Mouse (Mus musculus) intestine, embryonic 16.5 days (tissue): Measurements from ENCODE around the gene H2-DMb1. TPM values are rescaled to one million over a fixed set of nuclear protein-coding genes. Genes with fewer than 3 reads are reported as not detected.

Experiments used
- ATAC-seq: fragments of 200-750 bp; cut with Nextera tagmentation; 2 replicates; pipeline ENCODE4 v1.8.0; 2017; ENCODE audit warnings: moderate TSS enrichment, moderate library complexity
- H3K27ac ChIP-seq: fragments of 300-500 bp; sonication (generic); 2 replicates; pipeline ENCODE4 v1.5.1; 2014; ENCODE audit warnings: mild to moderate bottlenecking, low read length
- H3K27me3 ChIP-seq: fragments of 300-500 bp; sonication (generic); replicated peaks from 2 replicates; pipeline ENCODE4 v1.6.1; 2014; ENCODE audit warnings: low read length, control low read depth, mixed read lengths; ENCODE audit not compliant: control insufficient read depth, insufficient read depth
- H3K36me3 ChIP-seq: fragments of 300-500 bp; sonication (generic); 2 replicates; pipeline ENCODE4 v1.6.1; 2014; ENCODE audit warnings: low read length, control low read depth; ENCODE audit not compliant: control insufficient read depth, insufficient read depth
- H3K4me1 ChIP-seq: fragments of 300-500 bp; sonication (generic); 2 replicates; pipeline ENCODE4 v1.6.1; 2014; ENCODE audit warnings: low read length, control low read depth, mixed read lengths; ENCODE audit not compliant: control insufficient read depth, insufficient read depth
- H3K4me2 ChIP-seq: fragments of 300-500 bp; sonication (generic); 2 replicates; pipeline ENCODE4 v1.6.1; 2014; ENCODE audit warnings: low read depth, low read length, control low read depth
- H3K4me3 ChIP-seq: fragments of 300-500 bp; sonication (generic); 2 replicates; pipeline ENCODE4 v1.5.1; 2014; ENCODE audit warnings: mild to moderate bottlenecking, low read length
- H3K9ac ChIP-seq: fragments of 300-500 bp; sonication (generic); 2 replicates; pipeline ENCODE4 v1.6.1; 2014; ENCODE audit warnings: low read depth, low read length
- H3K9me3 ChIP-seq: fragments of 300-500 bp; sonication (generic); 2 replicates; pipeline ENCODE4 v1.6.1; 2016; ENCODE audit warnings: low read length, control low read depth; ENCODE audit not compliant: control insufficient read depth
- WGBS: fragments of 180-500 bp; shearing (Covaris S2); extraction: QIAGEN DNeasy Blood & Tissue Kit; methylation state at CpG from one replicate; pipeline ENCODE4 v1.1.7; 2014; 5-methylcytosine and 5-hydroxymethylcytosine counted together
- polyA plus RNA-seq: library from polyadenylated mRNA; unstranded; fragments of >200 nt; fragmentation: Nextera tagmentation; extraction: Ambion mirVana; gene quantifications from 2 replicates; pipeline ENCODE4 v1.2.1, GENCODE M21; 2015

The H2-DMb1 gene
- polyA plus RNA-seq, 1 experiment from 2014 or later = 3.0 TPM

GRCm38 (mm10) chr17:34121879-34122187 is 31.0 kb upstream of the H2-DMb1 start:
- peak; percentile 6; the same call in 1 of the 2 replicates for ATAC-seq
- H3K4me1 ChIP-seq = peaks cover 21% of the 10 kb centered on the region
- peak overlapping the region; percentile 100 for H3K27ac ChIP-seq
- peak overlapping the region; percentile 89 for H3K4me3 ChIP-seq
- peak overlapping the region; percentile 72 for H3K4me2 ChIP-seq
- peak overlapping the region; percentile 98 for H3K9ac ChIP-seq
- H3K9me3 ChIP-seq = no peaks in the 10 kb centered on the region
- peaks cover 17% of the 10 kb centered on the region for H3K36me3 ChIP-seq
- WGBS = 2% methylated on average over 9 of the region's 10 CpGs
- H3K27me3 ChIP-seq = no peaks in the 10 kb centered on the region

GRCm38 (mm10) chr17:34122188-34122984 is 30.5 kb upstream of the H2-DMb1 start, which contains the start of gene Brd2:
Brd2 (minus strand) TSS chr17:34122634.
- Histone ChIP-seq H3K27ac (peak within 1 kb of the TSS; percentile 100), H3K4me2 (peak within 1 kb of the TSS; percentile 72), H3K4me3 (peak within 1 kb of the TSS; percentile 89), H3K9ac (peak within 1 kb of the TSS; percentile 98), H3K36me3 (peaks cover 14% of the 10 kb centered on the region; the same call in 1 of the 2 replicates), H3K4me1 (peaks cover 24% of the 10 kb centered on the region), H3K27me3 (no peaks in the 10 kb centered on the region), H3K9me3 (no peaks in the 10 kb centered on the region)
- WGBS = under 1% methylated on average over 71 of the region's 75 CpGs
- ATAC-seq = peak; percentile 57

- peaks cover 24% of the 10 kb centered on the region for H3K4me1 ChIP-seq
- peak overlapping the region; percentile 98 for H3K9ac ChIP-seq
- peak overlapping the region; percentile 89 for H3K4me3 ChIP-seq
- H3K27me3 ChIP-seq = no peaks in the 10 kb centered on the region
- ATAC-seq = no peak
- peaks cover 10% of the 10 kb centered on the region; the same call in 1 of the 2 replicates for H3K36me3 ChIP-seq
- no peaks in the 10 kb centered on the region for H3K9me3 ChIP-seq
- peak overlapping the region; percentile 100 for H3K27ac ChIP-seq
- peak overlapping the region; percentile 72 for H3K4me2 ChIP-seq
- WGBS = under 1% methylated on average over 7 of the region's 7 CpGs
Measured at GRCm38 (mm10) chr17:34123111-34123510, 29.8 kb upstream of the H2-DMb1 start.

- Histone ChIP-seq H3K27ac (peak overlapping the region; percentile 100), H3K4me1 (peaks cover 24% of the 10 kb centered on the region), H3K9ac (peak overlapping the region; percentile 98), H3K27me3 (no peaks in the 10 kb centered on the region), H3K9me3 (no peaks in the 10 kb centered on the region), H3K4me3 (peak overlapping the region; percentile 89), H3K4me2 (peak overlapping the region; percentile 72), H3K36me3 (peaks cover 8% of the 10 kb centered on the region; the same call in 1 of the 2 replicates)
- WGBS = 0% methylated on average over 2 of the region's 2 CpGs
- no peak for ATAC-seq
Measured at GRCm38 (mm10) chr17:34123518-34123917, 29.4 kb upstream of the H2-DMb1 start.

GRCm38 (mm10) chr17:34124649-34125048 is 28.2 kb upstream of the H2-DMb1 start:
- Histone ChIP-seq H3K27ac (no peak overlapping the region), H3K9ac (no peak overlapping the region), H3K36me3 (0 out of 2 replicates have a peak, but pooled peaks cover under 1% of the 10 kb centered on the region), H3K27me3 (no peaks in the 10 kb centered on the region), H3K9me3 (no peaks in the 10 kb centered on the region), H3K4me3 (peak overlapping the region; percentile 6; the same call in 1 of the 2 replicates), H3K4me2 (peak overlapping the region; percentile 27; the same call in 1 of the 2 replicates), H3K4me1 (peaks cover 31% of the 10 kb centered on the region)
- WGBS = 65% methylated on average over 6 of the region's 6 CpGs
- ATAC-seq = no peak

- no peaks in the 10 kb centered on the region for H3K9me3 ChIP-seq
- H3K27ac ChIP-seq = peak overlapping the region; percentile 87
- peak; percentile 12 for ATAC-seq
- H3K27me3 ChIP-seq = no peaks in the 10 kb centered on the region
- no peak overlapping the region for H3K9ac ChIP-seq
- H3K4me1 ChIP-seq = peaks cover 31% of the 10 kb centered on the region
- 43% methylated on average over 9 of the region's 9 CpGs for WGBS
- H3K4me3 ChIP-seq = no peak overlapping the region
- peak overlapping the region; percentile 4; the same call in 1 of the 2 replicates for H3K4me2 ChIP-seq
- H3K36me3 ChIP-seq = no peaks in the 10 kb centered on the region
Measured at GRCm38 (mm10) chr17:34126826-34127420, 25.9 kb upstream of the H2-DMb1 start.

- Histone ChIP-seq H3K9ac (no peak overlapping the region), H3K27ac (peak overlapping the region; percentile 87), H3K27me3 (no peaks in the 10 kb centered on the region), H3K4me2 (0 out of 2 replicates have a peak overlapping the region, but pooled peaks have one; percentile 4), H3K9me3 (no peaks in the 10 kb centered on the region), H3K36me3 (no peaks in the 10 kb centered on the region), H3K4me1 (peaks cover 31% of the 10 kb centered on the region), H3K4me3 (no peak overlapping the region)
- peak; percentile 49 for ATAC-seq
- WGBS = 30% methylated on average over 6 of the region's 6 CpGs
Measured at GRCm38 (mm10) chr17:34127475-34127874, 25.4 kb upstream of the H2-DMb1 start.

GRCm38 (mm10) chr17:34128264-34128937 is 24.5 kb upstream of the H2-DMb1 start:
- H3K9ac ChIP-seq = no peak overlapping the region
- H3K4me3 ChIP-seq = no peak overlapping the region
- peaks cover 31% of the 10 kb centered on the region for H3K4me1 ChIP-seq
- no peak overlapping the region for H3K4me2 ChIP-seq
- 35% methylated on average over 13 of the region's 13 CpGs for WGBS
- no peaks in the 10 kb centered on the region for H3K27me3 ChIP-seq
- H3K36me3 ChIP-seq = no peaks in the 10 kb centered on the region
- no peak for ATAC-seq
- no peak overlapping the region for H3K27ac ChIP-seq
- no peaks in the 10 kb centered on the region for H3K9me3 ChIP-seq
